Mouse (Mus musculus) midbrain, postnatal 0 days (tissue): ENCODE results near the gene Ubash3a. TPM values are rescaled to one million over a fixed set of nuclear protein-coding genes. Genes with fewer than 3 reads are reported as not detected.

Experiments
- ATAC-seq: fragments of 200-750 bp; cut with Nextera tagmentation; 2 replicates; pipeline ENCODE4 v1.8.0; 2017; ENCODE audit warnings: moderate number of reproducible peaks, mild to moderate bottlenecking, moderate TSS enrichment, moderate library complexity; ENCODE audit not compliant: low FRiP score
- DNase-seq: peaks from one replicate; pipeline ENCODE4 v3.0.0-alpha.2; 2015; ENCODE audit warnings: low spot score
- H3K27ac ChIP-seq: fragments of 300-500 bp; sonication (generic); 2 replicates; pipeline ENCODE4 v1.5.1; 2014; ENCODE audit warnings: low read depth, mild to moderate bottlenecking, low read length, mixed read lengths
- H3K27me3 ChIP-seq: fragments of 300-500 bp; sonication (generic); 2 replicates; pipeline ENCODE4 v1.6.1; 2014; ENCODE audit warnings: low read length, control low read depth, mixed read lengths; ENCODE audit not compliant: insufficient read depth
- H3K36me3 ChIP-seq: fragments of 300-500 bp; sonication (generic); 2 replicates; pipeline ENCODE4 v1.6.1; 2014; ENCODE audit warnings: low read length, control low read depth, mixed read lengths; ENCODE audit not compliant: insufficient read depth
- H3K4me1 ChIP-seq: fragments of 300-500 bp; sonication (generic); 2 replicates; pipeline ENCODE4 v1.6.1; 2014; ENCODE audit warnings: mild to moderate bottlenecking, control low read depth, antibody characterized with exemption, low read length, mixed read lengths; ENCODE audit not compliant: insufficient read depth
- H3K4me2 ChIP-seq: fragments of 300-500 bp; sonication (generic); 2 replicates; pipeline ENCODE4 v1.6.1; 2014; ENCODE audit warnings: low read depth, mild to moderate bottlenecking, low read length, mixed read lengths; ENCODE audit not compliant: poor library complexity, severe bottlenecking
- H3K4me3 ChIP-seq: fragments of 300-500 bp; sonication (generic); 2 replicates; pipeline ENCODE4 v1.5.1; 2014; ENCODE audit warnings: low read depth, mild to moderate bottlenecking, low read length, moderate library complexity
- H3K9ac ChIP-seq: fragments of 300-500 bp; sonication (generic); replicated peaks from 2 replicates; pipeline ENCODE4 v1.6.1; 2014; ENCODE audit warnings: mild to moderate bottlenecking, low read length, moderate library complexity, mixed read lengths; ENCODE audit not compliant: poor library complexity, severe bottlenecking
- H3K9me3 ChIP-seq: fragments of 300-500 bp; sonication (generic); 2 replicates; pipeline ENCODE4 v1.6.1; 2016; ENCODE audit warnings: low read length, control low read depth
- CTCF ChIP-seq: IDR thresholded peaks from 2 replicates; pipeline ENCODE4 v1.5.1; 2016; ENCODE audit warnings: antibody characterized with exemption, mild to moderate bottlenecking
- WGBS: fragments of 180-500 bp; shearing (Covaris S2); extraction: QIAGEN DNeasy Blood & Tissue Kit; methylation state at CpG from one replicate; pipeline ENCODE4 v1.1.7; 2014; 5-methylcytosine and 5-hydroxymethylcytosine counted together
- polyA plus RNA-seq: library from polyadenylated mRNA; unstranded; fragments of >200 nt; fragmentation: Nextera tagmentation; extraction: Ambion mirVana; gene quantifications from 2 replicates; pipeline ENCODE4 v1.2.1, GENCODE M21; 2015
- total RNA-seq: library from RNA; depleted of rRNA; stranded (reverse); fragments of >200 nt; gene quantifications from 2 replicates; pipeline ENCODE4 v1.2.3, GENCODE M21; 2014

The Ubash3a gene
- total and polyA plus RNA-seq, 2 experiments from 2014 or later: not detected

- H3K4me3 ChIP-seq: no peak overlapping the region
Measured at GRCm38 (mm10) chr17:31223835-31224234, 16.2 kb downstream of the Ubash3a start.

GRCm38 (mm10) chr17:31224591-31224990 lies 16.9 kb downstream of the Ubash3a start:
- TF ChIP-seq CTCF: no peak
- no peak overlapping the region for H3K9ac ChIP-seq
- no peaks in the 10 kb centered on the region for H3K27me3 ChIP-seq
- WGBS: 88% methylated on average over 8 of the region's 8 CpGs
- H3K9me3 ChIP-seq: no peaks in the 10 kb centered on the region
- H3K4me1 ChIP-seq: no peaks in the 10 kb centered on the region
- no peak for DNase-seq
- H3K4me3 ChIP-seq: no peak overlapping the region
- ATAC-seq: no peak
- no peak overlapping the region for H3K4me2 ChIP-seq
- H3K27ac ChIP-seq: no peak overlapping the region
- H3K36me3 ChIP-seq: no peaks in the 10 kb centered on the region

More at GRCm38 (mm10) chr17:31223835-31224234, 16.2 kb downstream of the Ubash3a start:
- no peaks in the 10 kb centered on the region for H3K36me3 ChIP-seq
- no peaks in the 10 kb centered on the region for H3K9me3 ChIP-seq
- H3K27ac ChIP-seq: no peak overlapping the region
- no peak overlapping the region for H3K4me2 ChIP-seq
- 77% methylated on average over 7 of the region's 7 CpGs for WGBS
- no peak for DNase-seq
- no peak overlapping the region for H3K9ac ChIP-seq
- no peak for ATAC-seq
- H3K4me1 ChIP-seq: no peaks in the 10 kb centered on the region
- TF ChIP-seq CTCF: no peak
- H3K27me3 ChIP-seq: no peaks in the 10 kb centered on the region

- ATAC-seq (no peak), DNase-seq (no peak)
- H3K36me3 ChIP-seq: no peaks in the 10 kb centered on the region
- no peak overlapping the region for H3K4me3 ChIP-seq
- H3K4me2 ChIP-seq: no peak overlapping the region
- H3K4me1 ChIP-seq: no peaks in the 10 kb centered on the region
- no peaks in the 10 kb centered on the region for H3K27me3 ChIP-seq
- WGBS: 79% methylated on average over 3 of the region's 3 CpGs
- no peak for TF ChIP-seq CTCF
- H3K9me3 ChIP-seq: no peaks in the 10 kb centered on the region
- no peak overlapping the region for H3K27ac ChIP-seq
- no peak overlapping the region for H3K9ac ChIP-seq
Measured at GRCm38 (mm10) chr17:31226368-31226767, 18.7 kb downstream of the Ubash3a start.

- Histone ChIP-seq H3K4me1 (no peaks in the 10 kb centered on the region), H3K27ac (no peak overlapping the region), H3K9ac (no peak overlapping the region), H3K4me2 (no peak overlapping the region), H3K4me3 (no peak overlapping the region), H3K36me3 (no peaks in the 10 kb centered on the region), H3K9me3 (no peaks in the 10 kb centered on the region), H3K27me3 (no peaks in the 10 kb centered on the region)
- ATAC-seq: no peak
- 91% methylated on average over 7 of the region's 7 CpGs for WGBS
- TF ChIP-seq CTCF: no peak
- DNase-seq: no peak
Measured at GRCm38 (mm10) chr17:31226931-31227330, 19.3 kb downstream of the Ubash3a start.

GRCm38 (mm10) chr17:31231780-31232179 lies 24.1 kb downstream of the Ubash3a start:
- no peak for DNase-seq
- H3K27ac ChIP-seq: no peak overlapping the region

GRCm38 (mm10) chr17:31232251-31233010 lies 24.8 kb downstream of the Ubash3a start:
- no peaks in the 10 kb centered on the region for H3K4me1 ChIP-seq
- DNase-seq (peak; percentile 32), ATAC-seq (no peak)
- no peaks in the 10 kb centered on the region for H3K9me3 ChIP-seq
- no peak overlapping the region for H3K4me3 ChIP-seq
- H3K36me3 ChIP-seq: no peaks in the 10 kb centered on the region
- H3K4me2 ChIP-seq: no peak overlapping the region
- H3K27me3 ChIP-seq: no peaks in the 10 kb centered on the region
- H3K27ac ChIP-seq: no peak overlapping the region
- no peak for TF ChIP-seq CTCF
- H3K9ac ChIP-seq: no peak overlapping the region
- WGBS: 20% methylated on average over 8 of the region's 8 CpGs

More at GRCm38 (mm10) chr17:31231780-31232179, 24.1 kb downstream of the Ubash3a start:
- Histone ChIP-seq H3K9me3 (no peaks in the 10 kb centered on the region), H3K4me3 (no peak overlapping the region), H3K27me3 (no peaks in the 10 kb centered on the region), H3K4me1 (no peaks in the 10 kb centered on the region), H3K4me2 (no peak overlapping the region), H3K9ac (no peak overlapping the region), H3K36me3 (no peaks in the 10 kb centered on the region)
- no peak for TF ChIP-seq CTCF
- ATAC-seq: no peak
- WGBS: 33% methylated on average over 6 of the region's 6 CpGs
